Mouse (Mus musculus) left cerebral cortex, postnatal 10 days (tissue): ENCODE measurements around the gene Usp20. TPM values are rescaled to one million over a fixed set of nuclear protein-coding genes. Genes with fewer than 3 reads are reported as not detected.
A peak's percentile ranks its signal among the peaks of the same experiment; 100 is the strongest.

Experiments used
- DNase-seq, 2 experiments: peaks; one replicate each; pipeline ENCODE4 v3.0.0; 2021 to 2022; ENCODE audit warnings: low spot score in 2 of 2, mixed read lengths in 1 of 2; ENCODE audit errors: extremely low spot score in 1 of 2
- intact Hi-C: fragments of 180-260 bp; cut with DNase I; formaldehyde crosslinking; loops from one replicate; pipeline ENCODE4 v1.15.1; 2025
- total RNA-seq, 2 experiments: library from RNA; stranded (reverse); gene quantifications; 2 replicates each; pipeline ENCODE4 v1.2.3; 2021

The Usp20 gene
- total RNA-seq, 2 experiments from 2014 or later = 57.6 to 65.9 TPM

- no peak for DNase-seq
- intact Hi-C loops = no loop called here
These were observed 79.0 kb downstream of the Usp20 start for GRCm38 (mm10) chr2:31060787-31061730.

GRCm38 (mm10) chr2:31061868-31062628 lies 80.0 kb downstream of the Usp20 start:
- no peak for DNase-seq
- intact Hi-C loops = no loop called here

DNA sequence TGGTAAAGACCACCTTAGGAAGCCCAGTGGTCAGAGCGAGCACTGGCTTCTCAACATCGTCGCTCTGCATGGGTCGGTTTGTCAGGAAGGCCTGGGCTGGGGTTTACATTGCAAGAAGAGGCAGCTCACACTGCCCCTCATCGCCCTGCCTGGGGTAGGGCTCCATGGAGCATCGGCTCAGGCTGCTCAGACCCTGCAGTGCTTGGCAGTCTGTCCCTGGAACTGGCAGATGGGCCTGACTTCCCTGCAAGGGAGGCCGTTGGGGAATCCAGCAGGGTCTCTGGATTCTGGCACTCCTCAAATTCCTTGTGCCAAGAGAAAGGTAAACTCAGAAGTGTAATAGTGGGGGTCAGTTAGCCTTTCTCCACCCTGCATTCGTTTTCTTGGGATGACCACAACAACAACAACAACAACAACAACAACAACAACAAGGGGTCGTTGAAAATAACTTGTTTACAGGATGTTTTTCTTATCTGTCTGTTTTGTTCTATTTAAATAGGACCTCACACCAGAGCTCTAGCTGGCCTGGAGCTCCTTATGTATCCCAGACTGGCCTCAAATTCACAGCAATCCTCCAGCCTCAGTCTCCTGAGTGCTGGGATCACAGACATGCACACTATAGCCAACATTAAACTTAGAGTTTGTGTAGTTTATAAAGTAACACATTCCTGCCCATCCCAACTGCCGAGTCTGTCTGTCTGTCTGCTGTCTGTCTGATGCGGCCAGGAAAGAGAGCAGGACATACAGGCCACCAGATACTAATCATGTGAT lies 84.1 kb downstream of the Usp20 start:
- intact Hi-C loops = no loop called here
- no peak for DNase-seq

GRCm38 (mm10) chr2:31067059-31067595 lies 85.0 kb downstream of the Usp20 start:
- intact Hi-C loops = no loop called here
- no peak for DNase-seq

DNA sequence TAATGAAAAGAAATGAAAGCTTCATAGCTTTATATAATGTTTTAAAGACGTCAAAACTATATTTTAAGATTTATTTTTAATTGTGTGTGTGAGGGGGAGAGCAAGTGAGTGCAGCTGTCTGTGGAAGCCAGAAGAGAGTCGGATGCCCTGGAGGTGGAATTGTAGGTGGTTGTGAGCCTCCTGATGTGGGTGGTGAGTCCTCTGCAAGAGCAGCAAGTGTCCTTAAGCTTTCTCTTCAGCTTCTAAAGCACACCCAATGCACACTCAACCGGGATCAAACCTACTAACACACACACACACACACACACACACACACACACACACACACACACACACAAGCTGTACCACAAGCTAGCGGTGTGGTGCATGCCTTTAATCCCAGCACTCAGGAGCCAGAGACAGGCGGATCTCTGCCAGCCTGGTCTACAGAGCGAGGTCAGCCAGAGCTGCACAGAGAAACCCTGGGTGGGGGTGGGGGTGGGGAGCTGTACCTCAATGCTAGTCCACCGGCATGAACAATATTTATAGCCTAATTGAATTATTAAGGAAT lies 85.7 kb downstream of the Usp20 start:
- no peak for DNase-seq
- intact Hi-C loops = no loop called here

DNA sequence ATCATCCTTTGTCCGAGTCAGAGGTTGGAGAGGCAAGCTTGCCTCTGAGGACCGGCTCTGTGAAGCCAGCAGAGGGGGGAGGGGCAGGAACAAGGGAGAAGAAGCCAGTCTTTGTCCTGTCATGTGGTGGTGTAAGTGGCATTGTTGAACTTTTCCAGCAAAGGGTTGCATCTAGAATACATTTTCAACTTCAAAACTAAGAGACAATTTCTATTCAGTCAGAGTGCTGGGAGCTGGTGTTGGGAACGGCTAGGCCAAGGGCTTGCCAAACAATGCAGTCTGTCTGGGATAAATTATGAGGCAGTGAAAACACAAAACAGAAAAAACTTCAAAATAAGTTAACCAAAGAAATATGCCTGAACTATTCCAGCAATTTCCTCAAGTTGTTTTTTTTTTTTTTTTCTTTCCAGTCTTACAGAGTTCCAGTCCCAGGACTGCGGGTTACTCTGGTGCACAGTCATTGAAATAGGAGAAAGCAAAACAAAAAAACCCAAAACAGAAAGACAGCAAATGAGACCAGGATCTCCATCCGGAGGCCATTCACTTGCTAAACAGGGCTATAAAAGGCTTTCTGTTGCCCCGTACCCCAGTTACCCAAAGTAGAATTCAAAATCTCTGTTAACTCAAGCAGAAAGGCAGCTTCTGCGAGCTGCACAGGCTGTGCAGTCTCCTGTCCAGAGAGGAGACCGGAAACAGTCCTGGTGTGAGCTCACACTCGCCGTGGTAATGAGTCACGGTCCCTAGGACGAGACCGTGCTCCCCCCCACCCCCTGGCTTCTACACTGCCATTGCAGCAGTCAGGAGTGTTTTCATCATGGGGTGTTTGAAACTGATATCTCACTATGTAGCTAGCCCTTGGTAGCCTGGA lies 86.4 kb downstream of the Usp20 start:
- intact Hi-C loops = no loop called here
- peak in 1 of 2 experiments; percentile 74 for DNase-seq

DNA sequence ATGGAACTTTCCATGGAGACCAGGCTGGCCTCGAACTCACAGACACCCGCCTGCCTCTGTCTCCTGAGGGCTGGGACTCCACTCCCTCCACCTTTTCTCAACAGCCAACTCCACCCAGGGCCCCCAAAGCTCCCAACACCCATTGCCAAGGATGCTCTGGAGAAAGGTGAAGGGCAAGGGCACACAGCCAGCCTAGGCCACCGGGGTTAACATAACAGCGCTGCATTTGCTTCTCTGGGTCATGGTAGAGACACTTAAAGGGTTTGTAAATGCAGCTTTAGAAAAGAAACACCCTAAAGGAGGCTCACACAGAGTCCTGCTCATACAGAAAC lies 87.0 kb downstream of the Usp20 start:
- no peak for DNase-seq
- intact Hi-C loops = no loop called here

DNA sequence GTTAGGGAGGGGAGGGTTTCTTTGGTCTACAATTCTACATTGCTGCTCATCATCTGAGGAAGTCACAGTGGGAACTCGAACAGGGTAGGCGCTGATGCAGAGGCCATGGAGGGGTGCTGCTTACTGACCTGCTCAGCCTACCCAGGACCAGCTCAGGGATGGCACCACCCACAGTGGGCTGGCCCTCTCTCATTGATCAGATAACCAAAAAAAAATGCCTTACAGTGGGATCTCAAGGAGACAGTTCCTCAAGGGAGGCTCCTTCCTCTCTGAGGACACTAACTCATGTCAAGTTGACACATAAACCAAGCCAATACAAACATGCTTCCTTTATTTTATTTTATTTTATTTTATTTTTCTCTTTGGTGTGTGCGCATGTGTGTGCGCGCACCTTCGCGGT lies 87.4 kb downstream of the Usp20 start:
- intact Hi-C loops = no loop called here

More for the DNA sequence above, 87.4 kb downstream of the Usp20 start:
- DNase-seq = no peak

Other genes with a start within 250 kb of the Usp20 start
- gene 1700001O22Rik, start 178.6 kb upstream of the Usp20 start, total RNA-seq = 1 to 10 TPM; 2.1 to 2.3 TPM
- 10 to 100 TPM; 49.6 to 52.9 TPM for gene Ntmt1, start 174.5 kb upstream of the Usp20 start, total RNA-seq
- 10 to 100 TPM; 32.1 to 32.9 TPM for gene Asb6, start 151.9 kb upstream of the Usp20 start, total RNA-seq
- gene Prrx2, start 147.3 kb upstream of the Usp20 start, total RNA-seq = 1 to 10 TPM; 1.8 to 2.7 TPM
- gene Ptges, start 52.4 kb upstream of the Usp20 start, total RNA-seq = 1 to 10 TPM; 4.2 to 6.2 TPM
- gene Tor1b, start 29.3 kb upstream of the Usp20 start, total RNA-seq = 10 to 100 TPM; 27.6 to 31.2 TPM
- gene Tor1a, start 14.3 kb upstream of the Usp20 start, total RNA-seq = 10 to 100 TPM; 44.5 to 44.7 TPM
- gene BC005624, start 78 bp upstream of the Usp20 start, total RNA-seq = 10 to 100 TPM; 50.7 to 53.3 TPM
- gene Fnbp1, start 159.7 kb downstream of the Usp20 start, total RNA-seq = 10 to 100 TPM; 71.9 to 72.8 TPM
- 10 to 100 TPM; 50.2 to 61.9 TPM for gene Gpr107, start 170.0 kb downstream of the Usp20 start, total RNA-seq